Comparison of ENCODE assay signal across 8 mouse cellular contexts in genomic region chr16:44139536-44140185, GRCm38 (mm10). TPM values are rescaled to one million over a fixed set of nuclear protein-coding genes. Genes with fewer than 3 reads are reported as not detected.
DNase-seq lines count a peak whose midpoint lies in the region; ATAC-seq and TF ChIP-seq lines count a peak whose summit lies in the region.

TSS of gene Atp6v1a (minus strand) at chr16:44139705.
TSS of gene Naa50 (plus strand) at chr16:44139830.

- H3K36me3 ChIP-seq in embryonic facial prominence, embryonic 13.5 days, result no peaks in the 10 kb centered on the region
- H3K36me3 ChIP-seq in heart, adult 2 months (ENCODE audit: control insufficient read depth, insufficient read depth, low read length), result peaks cover 4% of the 10 kb centered on the region

- under 1% methylated on average over 69 of the region's 71 CpGs for WGBS in embryonic facial prominence, embryonic 13.5 days
- WGBS in heart, adult 2 months, result under 1% methylated on average over 71 of the region's 71 CpGs

- peak within 1 kb of the TSS; percentile 98 for H3K27ac ChIP-seq in embryonic facial prominence, embryonic 13.5 days
- peak within 1 kb of the TSS; percentile 98 for H3K27ac ChIP-seq in heart, adult 2 months

- H3K9ac ChIP-seq in embryonic facial prominence, embryonic 13.5 days, result peak within 1 kb of the TSS; percentile 96
- peak within 1 kb of the TSS; percentile 90 for H3K9ac ChIP-seq in heart, adult 2 months (ENCODE audit: low read depth, low read length)

- H3K4me1 ChIP-seq in embryonic facial prominence, embryonic 13.5 days, result peaks cover 19% of the 10 kb centered on the region
- H3K4me1 ChIP-seq in heart, adult 2 months (ENCODE audit: control insufficient read depth, insufficient read depth, low read length), result peaks cover 5% of the 10 kb centered on the region

- peak; percentile 90 for DNase-seq in 3134 (ENCODE audit: extremely low read depth, insufficient read length, low spot score)
- peak; percentile 92 to 94 for DNase-seq in adrenal gland, postnatal 36 days
- peak; percentile 94 to 95 for DNase-seq in heart, adult 2 months
- peak; percentile 95 for DNase-seq in kidney, adult 9 months
- DNase-seq in liver, result peak; percentile 94
- peak; percentile 91 to 97 for DNase-seq in spleen, postnatal 4 days (ENCODE audit: low spot score in 2 of 2)

- TF ChIP-seq EP300 in heart, adult 2 months (IDR thresholded peaks at IDR 0.05; ENCODE audit: insufficient read depth, low read depth, low read length), result no peak

- no peak for TF ChIP-seq CTCF in heart, adult 2 months (IDR thresholded peaks at IDR 0.05)

- intact Hi-C loops in heart, adult 2 months (cut with DNase I), result loop anchor here (2.0 to 10.0 kb wide), 4 partner anchors 33 to 247 kb away; partner anchors contain the start of gene Usf3

- no peaks in the 10 kb centered on the region for H3K9me3 ChIP-seq in embryonic facial prominence, embryonic 13.5 days

- H3K4me3 ChIP-seq in embryonic facial prominence, embryonic 13.5 days, result peak within 1 kb of the TSS; percentile 100
- peak within 1 kb of the TSS; percentile 83 for H3K4me3 ChIP-seq in heart, adult 2 months

- no peaks in the 10 kb centered on the region for H3K27me3 ChIP-seq in embryonic facial prominence, embryonic 13.5 days
- H3K27me3 ChIP-seq in heart, adult 2 months (ENCODE audit: control insufficient read depth, insufficient read depth, low read length), result no peaks in the 10 kb centered on the region

- H3K79me2 ChIP-seq in heart, adult 2 months (replicated peaks; ENCODE audit: control insufficient read depth, insufficient read depth, low read length), result no peaks in the 10 kb centered on the region

- peak within 1 kb of the TSS; percentile 94 for H3K4me2 ChIP-seq in embryonic facial prominence, embryonic 13.5 days

- peak; percentile 83 for TF ChIP-seq POLR2A in heart, adult 2 months (IDR thresholded peaks at IDR 0.05; ENCODE audit: insufficient read depth, low read depth, low read length)

- peak; percentile 90 for ATAC-seq in embryonic facial prominence, embryonic 13.5 days (ENCODE audit: insufficient number of reproducible peaks, insufficient read depth, low FRiP score, low TSS enrichment, low read depth)
- ATAC-seq in monocyte, adult 5-6 weeks (replicated peaks; ENCODE audit: insufficient number of reproducible peaks, low FRiP score, low TSS enrichment, poor library complexity, severe bottlenecking), result 0 out of 2 replicates have a peak, but pooled peaks have one; percentile 34

RNA-seq across cellular contexts. Expression of gene Atp6v1a, which starts in this region (rescaled TPM):
- total RNA-seq in adrenal gland, postnatal 36 days (2021), result 100 to 1,000 TPM; 145 to 153 TPM
- polyA plus RNA-seq in embryonic facial prominence, embryonic 13.5 days (2015; fragmentation: Nextera tagmentation; extraction: Ambion mirVana), result 40.3 and 45.5 TPM in 2 replicates
- total RNA-seq in heart, adult 2 months (2021), result 10 to 100 TPM; 24.2 to 25.3 TPM
- 8.3 and 19.2 TPM in 2 replicates for polyA plus RNA-seq in heart, adult 2 months (2012; rRNA removed)
- 61.9 to 76.9 TPM (median 64.2 TPM) in 3 replicates for total RNA-seq in monocyte, adult 5-6 weeks (2017)

RNA-seq across cellular contexts. Expression of gene Naa50, which starts in this region (rescaled TPM):
- total RNA-seq in adrenal gland, postnatal 36 days (2021), result 10 to 100 TPM; 84.6 to 99.1 TPM
- polyA plus RNA-seq in embryonic facial prominence, embryonic 13.5 days (2015; fragmentation: Nextera tagmentation; extraction: Ambion mirVana), result 97.8 and 105 TPM in 2 replicates
- 10 to 100 TPM; 57.6 to 62.1 TPM for total RNA-seq in heart, adult 2 months (2021)
- 6.6 and 13.4 TPM in 2 replicates for polyA plus RNA-seq in heart, adult 2 months (2012; rRNA removed)
- total RNA-seq in monocyte, adult 5-6 weeks (2017), result 53.8 to 72.0 TPM (median 71.0 TPM) in 3 replicates

Comparison
In these comparisons a context has a peak if more than half of its experiments do, and no peak if none do; other contexts are left out.
1. Peak in every context shown above with its lines: DNase-seq, ATAC-seq, H3K4me3 ChIP-seq and H3K27ac ChIP-seq.